Mouse (Mus musculus): ENCODE measurements at regions not wholly inside any gene's neighbourhood (a gene's known extent, or its start where the extent isn't known, plus 50 kb on each side); places are given as distances from the start of the nearest gene placed in this dataset.

GRCm38 (mm10) chr5:39181616-39182402 lies 305.2 kb upstream of the Clnk start:
- Histone ChIP-seq H3K27me3 (ENCODE audit: control insufficient read depth, insufficient read depth, low read length) (no peaks in the 10 kb centered on the region), H3K9me3 (ENCODE audit: control insufficient read depth, low read length) (no peaks in the 10 kb centered on the region), H3K36me3 (ENCODE audit: control insufficient read depth, insufficient read depth, low read length) (no peaks in the 10 kb centered on the region), H3K4me2 (ENCODE audit: low read depth, severe bottlenecking) (no peak overlapping the region), H3K4me1 (ENCODE audit: control insufficient read depth, insufficient read depth, low read length) (no peaks in the 10 kb centered on the region), H3K9ac (ENCODE audit: low read length) (no peak overlapping the region), H3K27ac (replicated peaks; ENCODE audit: low read depth, low read length) (no peak overlapping the region), H3K4me3 (ENCODE audit: low read depth, low read length) (no peak overlapping the region)
- no peak for ATAC-seq (ENCODE audit: insufficient number of reproducible peaks, low FRiP score, low TSS enrichment, low read depth)
- no peak for DNase-seq (ENCODE audit: low spot score)
- WGBS = 76% methylated on average over 2 of the region's 2 CpGs

GRCm38 (mm10) chr5:39181028-39181427 lies 304.4 kb upstream of the Clnk start:
- H3K36me3 ChIP-seq (ENCODE audit: control insufficient read depth, insufficient read depth, low read length) = no peaks in the 10 kb centered on the region
- H3K9me3 ChIP-seq (ENCODE audit: control insufficient read depth, low read length) = no peaks in the 10 kb centered on the region
- no peaks in the 10 kb centered on the region for H3K4me1 ChIP-seq (ENCODE audit: control insufficient read depth, insufficient read depth, low read length)
- no peak overlapping the region for H3K9ac ChIP-seq (ENCODE audit: low read length)
- no peak overlapping the region for H3K4me3 ChIP-seq (ENCODE audit: low read depth, low read length)
- ATAC-seq (ENCODE audit: insufficient number of reproducible peaks, low FRiP score, low TSS enrichment, low read depth) = no peak
- H3K27ac ChIP-seq (replicated peaks; ENCODE audit: low read depth, low read length) = no peak overlapping the region
- H3K4me2 ChIP-seq (ENCODE audit: low read depth, severe bottlenecking) = no peak overlapping the region
- H3K27me3 ChIP-seq (ENCODE audit: control insufficient read depth, insufficient read depth, low read length) = no peaks in the 10 kb centered on the region
- DNase-seq (ENCODE audit: low spot score) = no peak
- 17% methylated on average over 4 of the region's 4 CpGs for WGBS

- no peaks in the 10 kb centered on the region for H3K27me3 ChIP-seq (ENCODE audit: control insufficient read depth, insufficient read depth, low read length)
- no peaks in the 10 kb centered on the region for H3K36me3 ChIP-seq (ENCODE audit: control insufficient read depth, insufficient read depth, low read length)
- H3K9me3 ChIP-seq (ENCODE audit: control insufficient read depth, low read length) = no peaks in the 10 kb centered on the region
- H3K4me3 ChIP-seq (ENCODE audit: low read depth, low read length) = no peak overlapping the region
- H3K9ac ChIP-seq (ENCODE audit: low read length) = no peak overlapping the region
- H3K4me1 ChIP-seq (ENCODE audit: control insufficient read depth, insufficient read depth, low read length) = no peaks in the 10 kb centered on the region
- DNase-seq (ENCODE audit: low spot score) (no peak), ATAC-seq (ENCODE audit: insufficient number of reproducible peaks, low FRiP score, low TSS enrichment, low read depth) (no peak)
- no peak overlapping the region for H3K27ac ChIP-seq (replicated peaks; ENCODE audit: low read depth, low read length)
- H3K4me2 ChIP-seq (ENCODE audit: low read depth, severe bottlenecking) = no peak overlapping the region
- 85% methylated on average over 2 of the region's 2 CpGs for WGBS
Observed at GRCm38 (mm10) chr5:39177891-39178290, 301.3 kb upstream of the Clnk start.

GRCm38 (mm10) chr5:39176906-39177305 lies 300.3 kb upstream of the Clnk start:
- H3K4me3 ChIP-seq (ENCODE audit: low read depth, low read length) = no peak overlapping the region
- no peak overlapping the region for H3K9ac ChIP-seq (ENCODE audit: low read length)
- no peaks in the 10 kb centered on the region for H3K9me3 ChIP-seq (ENCODE audit: control insufficient read depth, low read length)
- 100% methylated on average over 2 of the region's 2 CpGs for WGBS
- H3K27ac ChIP-seq (replicated peaks; ENCODE audit: low read depth, low read length) = no peak overlapping the region
- no peak for DNase-seq (ENCODE audit: low spot score)
- no peaks in the 10 kb centered on the region for H3K4me1 ChIP-seq (ENCODE audit: control insufficient read depth, insufficient read depth, low read length)
- no peak overlapping the region for H3K4me2 ChIP-seq (ENCODE audit: low read depth, severe bottlenecking)
- no peak for ATAC-seq (ENCODE audit: insufficient number of reproducible peaks, low FRiP score, low TSS enrichment, low read depth)
- no peaks in the 10 kb centered on the region for H3K27me3 ChIP-seq (ENCODE audit: control insufficient read depth, insufficient read depth, low read length)
- no peaks in the 10 kb centered on the region for H3K36me3 ChIP-seq (ENCODE audit: control insufficient read depth, insufficient read depth, low read length)

DNA sequence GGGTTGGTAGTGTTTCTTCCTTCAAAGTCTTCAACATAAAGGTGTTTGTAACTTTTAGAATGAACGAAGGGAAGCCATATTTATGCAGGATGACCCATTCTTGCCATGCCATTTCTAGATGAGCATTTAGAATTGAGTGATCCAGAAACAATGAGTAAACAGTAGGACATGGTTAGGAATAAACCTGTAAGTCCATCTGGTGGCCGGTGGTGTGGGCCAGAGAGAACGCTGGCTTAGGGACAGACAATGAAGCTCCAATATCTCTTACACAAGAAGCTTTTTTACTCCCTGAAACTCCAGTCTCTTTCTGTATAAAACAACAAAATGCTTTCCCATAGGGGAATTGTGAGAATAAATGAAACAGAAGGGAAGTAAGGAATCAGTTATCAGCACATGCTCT lies 296.9 kb upstream of the Clnk start:
- Histone ChIP-seq H3K4me2 (ENCODE audit: low read depth, severe bottlenecking) (no peak overlapping the region), H3K9ac (ENCODE audit: low read length) (no peak overlapping the region), H3K27ac (replicated peaks; ENCODE audit: low read depth, low read length) (no peak overlapping the region), H3K27me3 (ENCODE audit: control insufficient read depth, insufficient read depth, low read length) (no peaks in the 10 kb centered on the region), H3K4me3 (ENCODE audit: low read depth, low read length) (no peak overlapping the region), H3K4me1 (ENCODE audit: control insufficient read depth, insufficient read depth, low read length) (no peaks in the 10 kb centered on the region), H3K36me3 (ENCODE audit: control insufficient read depth, insufficient read depth, low read length) (no peaks in the 10 kb centered on the region), H3K9me3 (ENCODE audit: control insufficient read depth, low read length) (no peaks in the 10 kb centered on the region)
- no peak for DNase-seq (ENCODE audit: low spot score)
- no peak for ATAC-seq (ENCODE audit: insufficient number of reproducible peaks, low FRiP score, low TSS enrichment, low read depth)
- WGBS = 89% methylated on average over 3 of the region's 3 CpGs

DNA sequence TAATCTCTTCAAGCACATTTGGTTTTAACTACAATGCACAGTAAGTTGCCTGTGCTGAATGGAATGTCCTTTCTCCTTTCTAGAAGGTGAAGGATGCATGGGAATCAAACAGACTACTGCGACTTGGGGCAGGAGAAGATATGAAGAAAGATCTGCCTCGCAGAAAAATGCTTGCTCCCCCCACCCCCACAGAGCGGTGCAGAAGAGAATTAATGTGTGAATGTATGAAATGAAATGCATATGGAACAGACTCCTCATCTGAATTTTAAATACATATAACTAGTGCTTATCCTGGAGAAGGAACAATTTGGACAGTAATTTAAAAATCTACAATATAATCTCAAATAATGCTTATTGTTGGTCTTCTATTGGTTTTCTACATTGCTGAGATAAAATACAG lies 283.0 kb upstream of the Clnk start:
- no peak for ATAC-seq (ENCODE audit: insufficient number of reproducible peaks, low FRiP score, low TSS enrichment, low read depth)
- Histone ChIP-seq H3K9ac (ENCODE audit: low read length) (no peak overlapping the region), H3K9me3 (ENCODE audit: control insufficient read depth, low read length) (no peaks in the 10 kb centered on the region), H3K27me3 (ENCODE audit: control insufficient read depth, insufficient read depth, low read length) (no peaks in the 10 kb centered on the region), H3K4me2 (ENCODE audit: low read depth, severe bottlenecking) (no peak overlapping the region), H3K36me3 (ENCODE audit: control insufficient read depth, insufficient read depth, low read length) (no peaks in the 10 kb centered on the region), H3K27ac (replicated peaks; ENCODE audit: low read depth, low read length) (no peak overlapping the region), H3K4me3 (ENCODE audit: low read depth, low read length) (no peak overlapping the region), H3K4me1 (ENCODE audit: control insufficient read depth, insufficient read depth, low read length) (no peaks in the 10 kb centered on the region)
- no peak for DNase-seq (ENCODE audit: low spot score)
- 91% methylated on average over 3 of the region's 3 CpGs for WGBS

DNA sequence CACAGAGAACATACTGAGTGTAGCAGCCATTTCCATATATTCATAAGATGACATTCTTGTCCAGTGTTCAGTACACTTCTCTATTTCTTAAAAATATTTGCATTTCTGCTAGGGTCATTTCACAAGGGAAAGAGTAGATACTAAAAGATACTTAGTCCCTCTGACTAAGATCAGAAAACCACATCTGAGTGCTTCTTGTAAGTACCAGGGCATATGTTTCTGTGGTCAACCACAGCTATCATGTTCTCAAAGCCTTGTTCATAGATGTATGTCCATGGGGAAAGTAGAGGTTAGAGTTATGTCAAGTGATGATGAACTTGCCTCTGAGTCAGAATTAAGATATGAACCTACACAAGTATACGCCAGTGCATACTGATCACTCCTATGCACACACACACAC lies 279.2 kb upstream of the Clnk start:
- H3K4me1 ChIP-seq (ENCODE audit: control insufficient read depth, insufficient read depth, low read length) = no peaks in the 10 kb centered on the region
- no peaks in the 10 kb centered on the region for H3K36me3 ChIP-seq (ENCODE audit: control insufficient read depth, insufficient read depth, low read length)
- no peaks in the 10 kb centered on the region for H3K27me3 ChIP-seq (ENCODE audit: control insufficient read depth, insufficient read depth, low read length)
- no peak overlapping the region for H3K4me2 ChIP-seq (ENCODE audit: low read depth, severe bottlenecking)
- ATAC-seq (ENCODE audit: insufficient number of reproducible peaks, low FRiP score, low TSS enrichment, low read depth) (no peak), DNase-seq (ENCODE audit: low spot score) (no peak)
- WGBS = 93% methylated on average over 1 of the region's 1 CpGs
- H3K9ac ChIP-seq (ENCODE audit: low read length) = no peak overlapping the region
- no peak overlapping the region for H3K4me3 ChIP-seq (ENCODE audit: low read depth, low read length)
- no peaks in the 10 kb centered on the region for H3K9me3 ChIP-seq (ENCODE audit: control insufficient read depth, low read length)
- H3K27ac ChIP-seq (replicated peaks; ENCODE audit: low read depth, low read length) = no peak overlapping the region

DNA sequence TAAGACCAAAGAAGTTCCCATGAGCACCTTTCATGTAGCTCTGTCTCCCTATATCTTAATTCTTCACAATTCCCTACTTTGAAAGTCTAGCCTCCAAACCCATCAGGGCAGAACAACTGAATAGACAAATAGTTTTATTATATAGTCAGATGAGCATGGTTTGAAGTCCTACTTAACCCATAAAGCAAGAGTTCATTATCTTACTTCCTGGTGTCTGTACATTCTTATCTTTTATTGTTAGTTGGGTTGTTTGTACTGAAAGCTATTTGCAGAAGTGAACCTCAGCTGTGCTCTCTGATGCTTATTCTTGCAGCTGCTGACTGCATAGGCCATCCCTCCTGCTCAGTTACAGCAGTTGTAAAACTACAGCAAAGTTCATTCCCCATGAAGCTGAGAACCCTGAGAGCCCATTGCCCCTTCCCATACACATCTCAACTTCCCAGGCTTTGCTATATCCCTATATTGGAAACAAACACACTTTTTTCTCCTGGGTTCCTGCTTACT lies 276.7 kb upstream of the Clnk start:
- Histone ChIP-seq H3K9ac (ENCODE audit: low read length) (no peak overlapping the region), H3K4me2 (ENCODE audit: low read depth, severe bottlenecking) (no peak overlapping the region), H3K4me1 (ENCODE audit: control insufficient read depth, insufficient read depth, low read length) (no peaks in the 10 kb centered on the region), H3K27ac (replicated peaks; ENCODE audit: low read depth, low read length) (no peak overlapping the region), H3K9me3 (ENCODE audit: control insufficient read depth, low read length) (no peaks in the 10 kb centered on the region), H3K27me3 (ENCODE audit: control insufficient read depth, insufficient read depth, low read length) (no peaks in the 10 kb centered on the region), H3K36me3 (ENCODE audit: control insufficient read depth, insufficient read depth, low read length) (no peaks in the 10 kb centered on the region), H3K4me3 (ENCODE audit: low read depth, low read length) (no peak overlapping the region)
- ATAC-seq (ENCODE audit: insufficient number of reproducible peaks, low FRiP score, low TSS enrichment, low read depth) (no peak), DNase-seq (ENCODE audit: low spot score) (no peak)

- Histone ChIP-seq H3K27me3 (ENCODE audit: control insufficient read depth, insufficient read depth, low read length) (no peaks in the 10 kb centered on the region), H3K4me1 (ENCODE audit: control insufficient read depth, insufficient read depth, low read length) (no peaks in the 10 kb centered on the region), H3K36me3 (ENCODE audit: control insufficient read depth, insufficient read depth, low read length) (no peaks in the 10 kb centered on the region), H3K9me3 (ENCODE audit: control insufficient read depth, low read length) (no peaks in the 10 kb centered on the region), H3K4me3 (ENCODE audit: low read depth, low read length) (no peak overlapping the region), H3K4me2 (ENCODE audit: low read depth, severe bottlenecking) (no peak overlapping the region), H3K27ac (replicated peaks; ENCODE audit: low read depth, low read length) (no peak overlapping the region), H3K9ac (ENCODE audit: low read length) (no peak overlapping the region)
- WGBS = 92% methylated on average over 4 of the region's 4 CpGs
- DNase-seq (ENCODE audit: low spot score) (no peak), ATAC-seq (ENCODE audit: insufficient number of reproducible peaks, low FRiP score, low TSS enrichment, low read depth) (no peak)
Observed at GRCm38 (mm10) chr5:39151917-39152316, 275.3 kb upstream of the Clnk start.
